Mouse (Mus musculus) embryo, embryonic 11.5 days (tissue): ENCODE data around the gene Zbtb7b.
A peak's percentile ranks its signal among the peaks of the same experiment; 100 is the strongest.

ENCODE experiments used
- DNase-seq: peaks from one replicate; pipeline ENCODE4 v3.0.0-alpha.2; 2012; ENCODE audit warnings: low read depth, low spot score

Gene Zbtb7b

DNA sequence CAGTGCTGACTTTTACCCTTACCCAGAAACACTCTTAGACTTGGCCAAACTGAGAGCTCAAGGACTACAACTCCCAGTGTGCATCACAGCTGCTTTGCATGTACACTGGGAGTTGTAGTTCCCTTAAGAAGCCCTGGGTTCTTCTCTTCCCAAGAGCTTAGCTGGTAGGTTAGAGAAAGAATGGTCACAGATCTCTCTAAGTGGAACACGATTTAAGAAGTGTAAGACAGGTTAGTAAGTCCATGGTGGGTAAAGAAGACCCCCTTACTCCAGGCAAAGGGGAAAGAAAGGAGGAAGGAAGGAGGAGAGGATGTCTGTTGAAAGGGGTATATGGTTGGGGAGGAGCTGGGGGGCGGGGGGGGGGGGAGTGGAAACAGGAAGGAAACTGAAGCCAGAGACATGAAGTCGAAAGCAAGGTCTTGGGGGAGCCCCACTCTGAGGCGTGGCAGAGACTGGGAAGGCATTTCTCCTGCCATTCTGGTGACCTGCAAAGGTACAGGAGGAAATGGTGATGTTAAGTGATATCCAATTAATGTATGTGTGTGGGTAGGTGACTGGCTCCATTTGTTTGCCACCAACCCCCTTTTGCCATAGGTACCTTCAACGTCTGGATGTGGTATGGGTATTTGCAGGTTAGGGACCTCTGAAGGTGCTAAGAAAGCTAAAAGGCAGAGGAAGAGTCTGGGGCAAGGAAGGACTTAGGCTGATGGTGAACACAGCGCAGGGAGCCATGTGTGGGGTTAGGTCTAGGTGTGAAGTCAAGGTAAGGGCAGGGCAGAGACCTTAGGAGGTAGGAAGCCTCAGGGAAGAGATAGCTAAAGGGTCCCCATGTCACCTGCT, 5.5 kb downstream of the Zbtb7b start:
- DNase-seq, result peak; percentile 17

DNA sequence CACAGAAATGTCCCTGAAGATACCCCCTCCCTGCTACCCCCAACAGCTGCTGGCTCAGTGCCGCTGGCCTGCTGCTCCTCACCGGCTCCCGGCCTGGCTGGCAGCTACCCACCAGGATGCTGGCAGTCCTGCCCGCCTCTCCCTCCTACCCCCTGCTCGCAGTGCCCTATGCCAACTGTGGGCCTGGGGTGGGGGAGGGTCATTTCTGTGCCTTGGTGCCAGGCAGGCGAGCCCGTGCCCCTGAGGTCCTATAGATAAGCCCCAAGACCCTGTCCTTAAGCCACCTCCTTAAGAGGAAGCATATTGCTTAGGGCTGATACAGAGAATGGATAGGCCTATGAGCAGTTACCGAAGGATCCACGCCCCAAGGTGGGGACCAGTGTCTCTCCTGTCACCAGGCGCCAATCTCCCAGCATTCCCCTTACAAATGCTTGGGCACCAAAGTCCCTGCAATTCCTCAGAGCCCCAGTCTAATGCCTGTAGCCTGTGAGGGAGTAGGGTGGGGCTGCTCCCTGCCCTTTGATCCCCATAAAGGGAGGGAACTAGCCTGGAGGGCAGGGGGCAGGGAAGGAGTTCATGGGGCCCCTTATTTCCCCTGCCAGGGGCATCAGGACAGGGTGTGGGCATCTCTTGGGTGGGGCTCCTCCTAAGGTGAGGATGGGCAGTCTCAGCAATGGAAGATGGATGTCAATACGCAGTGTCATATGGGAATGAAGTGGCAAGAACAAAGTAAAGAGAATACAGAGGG, 6.3 kb downstream of the Zbtb7b start:
- no peak for DNase-seq

DNA sequence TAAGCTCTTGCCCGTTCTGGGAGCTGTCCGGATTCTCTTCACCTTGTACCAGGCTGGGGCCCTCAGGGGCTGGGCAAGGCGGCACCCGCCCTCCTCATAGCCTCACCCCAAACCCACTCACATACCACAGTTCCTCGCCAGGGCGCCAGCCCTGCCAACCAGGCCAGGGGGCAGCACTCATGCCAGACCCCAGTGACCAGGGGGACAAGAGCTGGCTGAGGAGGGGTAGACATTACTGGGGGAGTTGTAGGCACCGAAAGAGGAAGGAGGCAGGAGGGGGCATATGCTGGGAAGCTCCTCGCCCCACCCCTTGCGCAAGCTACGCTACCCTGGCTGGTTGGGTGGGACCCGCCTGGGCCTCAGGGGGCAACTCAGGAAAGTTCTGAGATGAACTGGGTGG, 6.9 kb downstream of the Zbtb7b start:
- no peak for DNase-seq

DNA sequence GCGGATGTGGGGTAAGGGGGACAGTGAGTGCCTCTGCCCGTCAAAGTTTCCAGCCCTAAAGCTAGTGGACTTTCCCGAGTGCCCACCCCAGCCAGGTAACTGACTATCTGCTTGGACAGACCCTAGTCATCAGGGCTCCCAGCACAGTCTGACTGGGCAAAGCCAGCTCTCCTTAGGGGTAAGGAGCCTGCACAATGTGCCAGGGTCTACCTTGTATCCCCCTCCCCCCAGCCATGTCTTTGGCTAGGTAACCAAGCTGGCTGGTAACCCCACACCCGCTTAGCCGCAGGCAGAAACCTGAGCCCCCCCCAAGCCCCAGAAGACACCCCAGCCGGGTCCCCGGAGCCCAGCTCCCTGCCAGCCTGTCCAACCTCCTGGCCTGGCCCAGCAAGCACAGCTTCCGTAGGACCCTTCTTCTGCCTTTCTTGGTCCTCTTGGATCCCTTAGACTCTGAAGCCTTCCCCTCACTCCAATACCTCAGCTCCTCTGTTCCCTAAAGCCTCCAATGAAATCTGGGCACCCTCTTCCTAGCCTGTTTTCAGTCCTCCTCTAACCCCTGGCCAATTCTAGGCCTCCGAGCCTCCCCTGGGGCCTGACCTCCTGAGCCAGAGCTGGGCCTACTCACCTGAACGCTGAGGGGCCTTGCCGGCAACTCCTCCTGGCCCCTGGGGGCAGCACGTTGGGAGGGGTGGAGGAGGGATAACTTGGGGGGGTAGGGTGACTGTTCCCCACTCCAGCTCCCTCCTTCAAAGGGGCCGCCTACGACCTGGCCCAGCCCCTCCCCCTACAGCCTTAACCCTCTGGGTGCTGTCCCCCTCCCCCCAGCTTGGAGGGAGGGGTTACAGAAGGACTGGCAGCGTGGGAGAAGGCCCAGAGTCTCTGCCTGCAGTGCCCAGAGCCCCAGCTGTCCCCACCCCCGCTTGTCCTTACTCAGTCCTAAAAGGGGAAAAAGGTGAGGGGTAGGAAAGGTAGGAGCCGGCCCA, 7.8 kb downstream of the Zbtb7b start:
- DNase-seq, result no peak

DNA sequence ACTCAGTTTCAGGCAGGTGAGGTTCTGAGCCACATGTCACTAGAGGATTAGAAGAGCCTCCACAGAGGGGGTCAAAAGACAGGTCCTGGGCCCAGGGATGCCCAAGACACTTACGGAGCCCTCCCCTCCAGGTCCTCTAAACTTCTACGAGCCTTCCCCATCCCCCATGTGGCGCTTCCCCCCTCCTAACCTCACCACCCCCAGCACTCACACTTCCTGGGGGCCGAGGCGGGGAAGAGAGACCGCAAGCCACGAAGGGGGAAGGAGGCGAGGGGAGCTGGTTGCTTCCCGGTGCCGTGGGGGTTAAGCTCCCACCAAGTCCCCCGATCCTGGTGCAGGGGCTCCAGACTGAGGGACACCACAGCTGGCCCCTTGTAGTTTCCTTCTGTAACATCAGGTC, 9.1 kb downstream of the Zbtb7b start:
- DNase-seq, result no peak

DNA sequence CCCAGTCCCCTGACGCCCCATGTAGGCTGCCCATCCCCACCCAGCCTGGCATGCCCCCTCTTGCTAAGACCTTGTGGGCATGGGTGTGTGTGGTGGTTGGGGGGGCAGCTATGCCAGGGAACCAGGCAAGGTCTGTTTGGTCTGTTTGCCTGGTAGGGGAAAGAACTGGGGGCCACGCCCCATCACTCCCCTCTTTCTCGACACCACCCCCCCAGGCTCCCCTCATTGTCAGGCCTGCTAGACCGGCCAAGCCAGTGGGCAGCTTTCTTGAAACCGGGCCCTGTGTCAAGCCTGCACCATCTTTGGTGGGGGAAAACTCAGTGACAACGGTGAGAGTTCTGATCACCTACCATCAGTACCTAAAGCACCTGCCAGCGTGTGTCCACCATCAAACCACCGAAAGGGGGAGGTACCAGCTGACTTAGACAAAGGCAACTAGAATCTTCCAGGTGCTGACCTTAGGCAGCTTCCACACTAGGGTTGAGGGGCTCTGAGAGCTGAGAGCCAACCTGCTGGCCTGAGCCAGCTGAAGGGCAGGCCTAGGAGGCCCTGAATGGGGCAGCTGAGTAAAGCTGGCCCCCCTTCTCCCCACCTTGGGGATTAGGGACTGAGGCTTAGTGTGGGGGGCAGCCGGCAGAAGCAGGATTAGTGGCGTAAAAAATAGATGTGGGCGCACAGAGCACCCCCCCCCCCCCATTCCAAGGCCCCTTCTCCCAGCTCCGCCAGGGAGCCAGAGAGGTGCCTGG, 10.1 kb downstream of the Zbtb7b start:
- no peak for DNase-seq

DNA sequence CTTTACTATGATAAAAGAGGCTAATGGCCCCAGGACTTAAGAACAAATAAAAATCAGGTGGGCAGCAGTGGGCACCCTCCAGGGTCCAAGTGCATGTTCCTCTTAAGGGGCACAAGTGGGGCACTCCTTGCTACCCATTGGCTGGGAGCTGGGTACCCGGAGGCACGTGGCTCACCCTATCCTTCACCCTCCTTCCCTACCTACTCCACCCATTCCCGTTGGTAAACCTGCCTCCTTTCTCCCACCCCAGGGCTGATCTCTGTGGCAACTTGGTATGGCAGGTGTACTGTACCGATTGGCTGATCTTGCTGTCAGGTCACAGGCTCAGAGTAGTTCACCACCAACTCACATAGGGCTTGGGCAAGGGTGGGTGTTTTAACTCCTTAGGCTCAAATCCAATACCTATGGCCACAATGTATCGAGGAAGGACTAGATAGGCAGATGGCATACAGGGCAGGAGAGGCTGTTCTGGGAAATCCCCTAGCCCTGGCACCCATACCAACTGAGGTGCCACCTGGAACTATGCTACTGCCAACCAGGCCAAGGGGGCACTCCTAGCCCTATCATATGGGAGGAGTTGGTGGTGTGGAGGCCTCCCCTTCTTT, 10.8 kb downstream of the Zbtb7b start:
- no peak for DNase-seq

DNA sequence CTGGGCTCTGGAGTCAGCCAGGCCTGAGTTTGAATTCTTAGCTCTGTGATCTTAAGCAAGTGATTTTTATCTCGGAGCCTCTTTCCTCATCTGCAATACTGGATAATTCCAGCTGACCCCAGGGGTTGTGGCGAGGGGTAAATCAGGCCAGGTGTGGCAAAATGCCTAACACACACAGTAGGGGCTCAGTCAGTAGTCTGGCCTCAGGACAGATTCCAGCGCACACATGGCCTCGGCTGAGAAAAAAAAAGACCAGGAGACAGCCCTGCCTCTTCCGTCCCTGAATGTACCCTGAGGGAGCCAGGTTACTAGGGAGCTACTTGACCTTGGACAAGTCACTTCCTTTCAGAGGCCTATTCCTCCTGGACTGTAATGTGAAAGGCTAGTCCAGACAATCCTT, 11.6 kb downstream of the Zbtb7b start:
- DNase-seq, result no peak

DNA sequence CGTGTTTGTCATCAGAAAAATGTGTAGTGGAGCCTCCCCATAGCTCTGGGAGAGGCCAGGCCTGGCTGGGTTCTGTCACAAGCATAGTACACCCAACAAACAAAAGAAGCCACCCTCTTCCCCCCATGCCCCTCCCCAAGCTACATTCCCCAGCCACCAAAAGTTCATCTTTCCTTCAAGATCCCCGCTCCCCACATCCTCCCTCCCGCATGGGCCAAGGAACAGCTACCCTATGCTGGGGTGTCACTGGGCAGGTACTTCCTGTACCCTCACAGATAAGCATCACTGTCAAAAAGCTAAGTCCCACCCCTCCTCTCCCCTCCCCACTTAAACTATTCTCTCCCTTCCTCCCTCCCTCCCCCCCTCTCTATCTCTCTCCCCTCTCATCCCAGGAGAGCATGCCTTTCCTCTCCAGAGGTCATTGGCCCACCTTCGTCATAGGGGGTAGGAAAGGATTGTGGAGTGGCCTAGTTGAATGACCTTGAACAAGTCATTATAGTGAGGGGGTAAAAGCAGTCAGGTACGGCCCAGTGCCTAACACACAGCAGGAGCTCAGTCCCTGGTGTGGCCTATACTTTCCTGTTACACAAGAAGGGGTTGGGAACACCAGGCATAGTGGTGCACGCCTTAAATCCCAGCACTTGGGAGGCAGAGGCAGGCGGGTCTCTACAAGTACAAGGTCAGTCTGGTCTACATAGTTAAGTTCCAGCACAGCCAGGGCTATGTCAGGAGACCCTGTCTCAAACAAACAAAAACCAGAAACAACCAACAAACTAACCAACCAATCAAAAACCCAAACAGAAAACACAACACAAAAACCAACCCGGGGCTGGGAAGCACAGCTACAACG, 12.3 kb downstream of the Zbtb7b start:
- DNase-seq, result no peak

DNA sequence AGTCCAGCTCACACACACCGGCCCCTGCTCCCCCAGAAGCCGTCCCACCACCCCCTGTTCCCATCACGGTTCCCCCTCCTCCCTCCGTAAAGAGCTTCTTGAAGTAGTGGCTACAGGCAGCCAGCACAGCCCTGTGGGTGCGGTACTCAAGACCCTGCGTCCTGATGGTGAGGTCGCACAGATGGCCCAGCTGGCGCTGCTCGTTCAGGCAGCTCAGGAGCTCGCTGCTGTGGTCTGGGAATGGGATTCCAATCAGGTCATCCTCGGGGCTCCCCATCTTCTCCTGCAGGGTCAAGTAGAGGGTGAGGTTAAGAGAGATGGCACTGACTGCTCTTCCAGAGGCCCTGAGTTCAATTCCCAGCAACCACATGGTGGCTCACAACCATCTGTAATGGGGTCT, 13.3 kb downstream of the Zbtb7b start:
- no peak for DNase-seq

DNA sequence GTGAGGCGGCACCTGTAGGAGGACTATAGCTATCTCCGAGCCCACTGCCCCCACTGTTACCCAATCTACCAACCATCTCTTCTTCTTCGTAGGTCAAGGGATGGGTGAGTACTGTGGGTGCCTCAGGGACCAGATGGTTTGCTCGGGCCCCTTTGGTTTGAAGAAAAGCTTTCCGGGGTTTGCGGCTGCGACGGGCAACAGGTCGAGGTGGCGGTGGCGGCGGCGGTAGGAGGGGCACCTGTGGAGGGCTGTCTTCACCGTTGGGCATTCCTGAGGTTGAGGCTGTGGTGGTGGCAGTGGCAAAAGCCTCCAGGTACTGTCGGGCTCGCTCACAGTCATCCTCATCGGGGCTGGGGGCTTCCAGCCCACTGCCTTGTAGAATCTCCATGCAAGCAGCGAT, 13.9 kb downstream of the Zbtb7b start:
- DNase-seq, result no peak

DNA sequence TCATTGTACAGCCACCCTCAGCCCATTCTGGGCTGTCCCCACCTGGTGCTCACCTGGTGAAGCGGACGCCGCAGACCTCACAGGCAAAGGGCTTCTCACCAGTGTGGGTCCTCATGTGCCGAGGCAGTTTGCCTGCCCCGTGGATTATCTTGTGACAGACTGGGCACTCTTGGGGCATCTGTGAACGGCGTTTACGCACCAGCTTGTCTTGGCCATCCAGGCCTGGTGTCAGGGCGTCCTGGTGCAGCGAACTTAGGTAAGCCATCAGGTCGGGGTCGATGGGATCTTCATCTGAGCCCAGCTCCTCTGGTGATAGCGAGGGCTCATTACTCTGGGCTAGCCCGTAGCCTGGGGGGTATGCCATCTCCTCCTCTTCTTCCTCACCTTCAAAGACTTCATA, 14.3 kb downstream of the Zbtb7b start:
- no peak for DNase-seq

DNA sequence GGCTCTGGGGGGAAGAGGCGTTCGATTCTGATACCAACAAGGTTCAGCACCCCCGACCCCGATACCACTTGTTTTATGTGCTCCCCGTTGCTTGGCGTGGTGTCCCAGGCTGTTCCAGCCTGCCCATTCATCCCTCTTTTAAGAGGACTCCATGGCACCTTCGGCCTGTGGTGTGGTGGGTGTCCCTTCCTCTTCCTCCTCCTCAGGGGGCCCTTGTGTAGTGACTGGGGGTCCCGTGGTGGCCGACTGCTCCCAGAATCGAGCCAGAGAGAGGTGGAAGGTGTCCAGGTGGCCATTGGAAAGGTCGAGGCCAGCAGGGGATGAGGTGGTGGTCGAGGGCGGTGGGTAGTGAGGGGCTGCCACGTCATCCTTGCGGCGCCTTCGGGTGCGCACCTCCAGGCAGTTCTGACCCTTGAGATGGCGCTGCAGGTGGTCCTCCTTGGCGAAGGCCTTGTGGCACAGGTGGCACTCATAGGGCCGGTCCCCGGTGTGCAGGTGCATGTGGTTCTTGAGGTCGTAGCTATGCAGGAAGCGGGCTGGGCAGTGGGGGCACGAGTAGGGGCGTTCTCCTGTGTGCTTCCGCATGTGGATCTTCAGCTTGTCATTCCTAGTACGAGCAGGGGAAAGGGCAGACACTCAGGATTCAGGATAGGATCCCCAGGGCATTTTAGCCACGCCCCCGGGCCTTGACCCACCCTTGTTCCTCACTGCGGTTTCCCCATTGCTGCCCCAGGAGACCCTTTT, 15.0 kb downstream of the Zbtb7b start:
- DNase-seq, result no peak

DNA sequence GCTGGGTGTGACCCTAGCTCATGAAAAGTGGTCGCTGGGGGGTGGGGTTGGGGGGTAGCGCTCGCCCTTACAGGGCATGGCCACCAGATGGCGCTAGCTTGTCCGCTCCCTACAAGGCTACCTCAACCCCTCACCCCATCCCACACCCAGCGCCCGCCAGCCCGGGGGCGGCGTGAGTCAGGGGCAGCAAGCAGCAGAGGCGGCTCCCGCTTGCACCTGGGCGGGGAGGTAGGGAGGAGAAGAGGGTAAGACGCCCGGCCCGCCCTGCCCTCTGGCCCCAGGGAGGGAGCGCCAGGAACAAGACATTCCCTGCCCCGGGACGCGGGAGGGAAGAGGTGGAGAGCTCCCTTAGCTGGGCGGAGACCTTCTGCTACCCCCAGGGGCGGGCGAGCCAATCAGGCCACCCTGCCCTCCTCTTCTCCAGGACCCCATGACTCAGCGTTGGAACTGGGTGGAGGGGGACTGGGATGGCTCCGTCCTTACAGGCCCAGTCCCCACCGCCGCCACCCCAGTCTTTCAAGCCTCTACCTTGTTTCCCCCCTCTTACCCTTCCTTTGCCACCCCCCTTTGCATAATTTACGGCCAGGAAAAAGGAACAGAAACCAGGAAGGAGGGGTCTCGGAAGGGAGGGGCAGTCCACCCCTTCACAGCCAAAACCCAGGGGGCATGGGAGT, 16.0 kb downstream of the Zbtb7b start:
- peak; percentile 70 for DNase-seq

DNA sequence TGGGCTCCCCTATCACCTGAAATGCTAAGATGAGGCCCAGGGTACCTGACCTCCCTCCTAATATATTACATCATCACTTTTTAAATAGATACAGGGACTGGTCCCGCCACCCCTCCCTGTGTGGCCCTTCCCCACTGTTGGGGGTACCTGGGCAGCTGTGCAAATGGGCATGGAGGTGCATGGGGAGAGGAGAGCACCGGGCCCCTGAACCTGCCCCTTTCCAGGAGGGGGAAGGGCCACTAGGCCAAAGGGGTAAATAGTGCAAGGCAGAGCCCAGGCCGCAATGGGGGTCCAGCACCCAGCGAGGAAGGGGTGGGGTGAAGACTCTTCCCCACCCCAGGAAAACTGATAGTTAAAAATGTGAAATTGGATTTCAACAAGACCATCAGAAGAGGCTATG, 16.7 kb downstream of the Zbtb7b start:
- DNase-seq, result no peak

DNA sequence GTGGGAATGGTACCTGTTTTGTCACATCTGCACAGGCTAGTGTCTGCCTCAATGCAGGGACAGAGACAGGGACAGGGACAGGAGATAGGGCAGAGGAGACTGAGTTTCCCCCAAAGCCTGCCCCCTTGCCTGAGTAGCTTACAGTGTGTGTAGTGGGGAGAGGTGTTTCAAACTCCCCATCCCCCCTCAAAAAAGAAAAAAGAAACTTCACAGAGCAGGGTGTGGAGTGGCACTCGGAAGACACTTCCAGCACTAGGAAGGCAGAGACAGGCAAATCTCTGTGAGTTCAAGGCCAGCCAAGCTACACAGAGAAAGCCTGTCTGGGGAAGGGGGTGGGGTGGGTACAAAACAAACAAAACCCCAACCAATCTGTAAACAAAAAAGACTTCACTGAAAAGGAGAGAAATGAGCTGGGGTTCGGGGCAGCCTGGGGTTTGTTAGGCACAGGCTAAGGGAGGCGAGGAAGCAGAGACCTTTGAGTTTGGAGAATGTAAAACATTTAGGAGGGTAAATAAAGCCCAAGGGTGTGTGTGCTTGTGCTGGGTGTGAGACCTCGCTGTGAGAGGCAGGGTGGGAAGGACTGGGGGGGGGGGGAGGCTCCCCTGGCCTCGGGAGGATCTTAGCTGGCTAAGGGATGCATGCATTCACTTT, 20.9 kb downstream of the Zbtb7b start:
- no peak for DNase-seq

DNA sequence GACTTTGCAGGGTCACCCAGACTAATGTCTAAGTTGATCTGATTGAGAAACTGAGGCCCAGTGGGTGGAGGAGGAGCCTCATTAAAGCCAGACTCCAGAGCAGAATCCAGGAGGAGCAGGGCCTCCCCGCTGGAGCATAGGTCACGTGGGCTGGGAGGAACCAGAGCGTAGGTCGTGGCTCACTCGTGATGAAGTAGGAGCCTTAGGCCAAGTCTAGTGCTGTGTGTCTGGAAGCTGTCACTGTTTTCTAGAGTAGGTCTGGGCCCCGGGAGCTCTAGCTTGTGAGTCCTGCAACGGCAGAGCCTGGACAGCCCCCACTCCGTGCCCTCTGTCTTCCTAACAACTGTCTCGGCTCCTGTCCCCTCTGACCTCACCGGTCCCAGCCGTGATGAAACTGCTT, 27.2 kb downstream of the Zbtb7b start:
- DNase-seq, result no peak
